Mouse (Mus musculus) limb, embryonic 14.5 days (tissue): ENCODE measurements at regions not wholly inside any gene's neighbourhood (a gene's known extent, or its start where the extent isn't known, plus 50 kb on each side); places are given as distances from the start of the nearest gene placed in this dataset.
A peak's percentile ranks its signal among the peaks of the same experiment; 100 is the strongest.
"Not testable (repeated sequence)": the region's sequence is repeated elsewhere in the genome, so short reads cannot be mapped to it uniquely, and the experiment has no call there.

Experiments used
- ATAC-seq: fragments of 200-750 bp; cut with Nextera tagmentation; 2 replicates; pipeline ENCODE4 v1.8.0; 2017; ENCODE audit warnings: low read depth, moderate number of reproducible peaks, moderate TSS enrichment; ENCODE audit not compliant: low FRiP score
- DNase-seq: peaks from one replicate; pipeline ENCODE4 v3.0.0-alpha.2; 2015; ENCODE audit warnings: low spot score
- H3K27ac ChIP-seq: fragments of 300-500 bp; sonication (generic); replicated peaks from 2 replicates; pipeline ENCODE4 v1.5.1; 2014; ENCODE audit warnings: low read depth, mild to moderate bottlenecking, low read length, moderate library complexity, mixed read lengths
- H3K27me3 ChIP-seq: fragments of 300-500 bp; sonication (generic); 2 replicates; pipeline ENCODE4 v1.6.1; 2014; ENCODE audit warnings: low read length, mixed read lengths; ENCODE audit not compliant: control insufficient read depth, insufficient read depth
- H3K36me3 ChIP-seq: fragments of 300-500 bp; sonication (generic); 2 replicates; pipeline ENCODE4 v1.6.1; 2014; ENCODE audit warnings: mild to moderate bottlenecking, low read length, moderate library complexity, mixed read lengths; ENCODE audit not compliant: control insufficient read depth, insufficient read depth
- H3K4me1 ChIP-seq: fragments of 300-500 bp; sonication (generic); 2 replicates; pipeline ENCODE4 v1.6.1; 2014; ENCODE audit warnings: antibody characterized with exemption, low read length, mixed read lengths; ENCODE audit not compliant: control insufficient read depth, insufficient read depth
- H3K4me2 ChIP-seq: fragments of 300-500 bp; sonication (generic); replicated peaks from 2 replicates; pipeline ENCODE4 v1.6.1; 2014; ENCODE audit warnings: low read depth, mild to moderate bottlenecking, low read length, moderate library complexity; ENCODE audit not compliant: severe bottlenecking
- H3K4me3 ChIP-seq: fragments of 300-500 bp; sonication (generic); replicated peaks from 2 replicates; pipeline ENCODE4 v1.5.1; 2014; ENCODE audit warnings: low read length
- H3K9ac ChIP-seq: fragments of 300-500 bp; sonication (generic); 2 replicates; pipeline ENCODE4 v1.6.1; 2014; ENCODE audit warnings: mild to moderate bottlenecking, low read depth, low read length, moderate library complexity; ENCODE audit not compliant: severe bottlenecking
- H3K9me3 ChIP-seq: fragments of 300-500 bp; sonication (generic); 2 replicates; pipeline ENCODE4 v1.6.1; 2016; ENCODE audit warnings: low read length; ENCODE audit not compliant: control insufficient read depth
- POLR2A ChIP-seq: fragments of 200-500 bp; IDR thresholded peaks from 2 replicates; pipeline ENCODE4 v1.8.0; 2012; ENCODE audit warnings: inconsistent platforms, mild to moderate bottlenecking, moderate library complexity, borderline replicate concordance; ENCODE audit not compliant: insufficient read depth, insufficient read length; ENCODE audit errors: extremely low read depth
- WGBS: fragments of 180-500 bp; shearing (Covaris S2); extraction: QIAGEN DNeasy Blood & Tissue Kit; methylation state at CpG from one replicate; pipeline ENCODE4 v1.1.7; 2014; 5-methylcytosine and 5-hydroxymethylcytosine counted together

GRCm38 (mm10) chr13:80745991-80746390 lies 137.2 kb upstream of the Arrdc3 start:
- WGBS, result 86% methylated on average over 2 of the region's 2 CpGs
- Histone ChIP-seq H3K4me2 (no peak overlapping the region), H3K9me3 (no peaks in the 10 kb centered on the region), H3K27ac (no peak overlapping the region), H3K27me3 (no peaks in the 10 kb centered on the region), H3K9ac (no peak overlapping the region), H3K36me3 (no peaks in the 10 kb centered on the region), H3K4me1 (peaks cover under 1% of the 10 kb centered on the region; the same call in 1 of the 2 replicates), H3K4me3 (no peak overlapping the region)
- DNase-seq, result no peak
- no peak for TF ChIP-seq POLR2A
- no peak for ATAC-seq

- H3K4me1 ChIP-seq, ATAC-seq: not testable (repeated sequence)
- peak; percentile 78 for DNase-seq
Observed at GRCm38 (mm10) chr13:80747022-80747421, 136.2 kb upstream of the Arrdc3 start.

More at GRCm38 (mm10) chr13:80747022-80747421, 136.2 kb upstream of the Arrdc3 start:
- H3K4me2 ChIP-seq, H3K4me3 ChIP-seq, H3K9ac ChIP-seq, H3K9me3 ChIP-seq, H3K27me3 ChIP-seq, H3K27ac ChIP-seq, H3K36me3 ChIP-seq: not testable (repeated sequence)
- 61% methylated on average over 6 of the region's 6 CpGs for WGBS
